In the genomic region with DNA sequence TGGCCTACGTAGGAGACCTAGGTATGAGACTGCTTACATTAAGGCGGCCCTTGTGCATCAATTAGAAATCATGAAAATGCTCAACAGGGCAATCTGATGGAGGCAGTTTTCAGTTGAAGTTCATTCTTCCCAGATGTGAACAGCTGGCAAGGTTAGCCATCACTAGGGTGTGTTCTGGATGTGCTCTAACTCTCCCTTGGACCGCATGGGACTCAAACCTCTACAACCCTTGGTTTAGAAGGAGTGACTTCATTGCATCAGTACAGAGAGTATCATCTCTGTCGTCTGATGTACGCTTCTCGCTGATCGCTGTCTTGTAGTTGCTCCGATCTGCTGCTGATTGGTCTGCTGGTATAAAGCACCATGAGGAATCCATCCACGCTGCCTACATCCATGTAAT, we compare ENCODE assay signal across 21 mouse cellular contexts.
DNase-seq lines count a peak whose midpoint lies in the region; ATAC-seq and TF ChIP-seq lines count a peak whose summit lies in the region.
"Had no signal": no experiment of that assay in that cellular context is flagged by ENCODE, and none has a peak within 500 bp of the region (broad histone marks: within the 10 kb centered on the region; RNA-seq: fewer than 3 reads in every experiment).

No protein-coding gene starts in this region.

- WGBS in heart, embryonic 12.5 days, result 90% methylated on average over 9 of the region's 9 CpGs
- 95% methylated on average over 9 of the region's 9 CpGs for WGBS in midbrain, embryonic 11.5 days
- WGBS in midbrain, embryonic 16.5 days, result 95% methylated on average over 9 of the region's 9 CpGs

- no peaks in the 10 kb centered on the region for H3K27me3 ChIP-seq in heart, embryonic 12.5 days (replicated peaks)
- H3K27me3 ChIP-seq in midbrain, embryonic 11.5 days (ENCODE audit: control insufficient read depth, insufficient read depth, low read length), result no peaks in the 10 kb centered on the region
- no peaks in the 10 kb centered on the region for H3K27me3 ChIP-seq in midbrain, embryonic 16.5 days (ENCODE audit: control insufficient read depth, insufficient read depth, low read depth, low read length)
- H3K27me3 ChIP-seq: CH12.LX, Patski had no signal

- no peak overlapping the region for H3K4me2 ChIP-seq in heart, embryonic 12.5 days
- no peak overlapping the region for H3K4me2 ChIP-seq in midbrain, embryonic 11.5 days
- H3K4me2 ChIP-seq in midbrain, embryonic 16.5 days (ENCODE audit: low read length), result no peak overlapping the region

- ATAC-seq in heart, embryonic 12.5 days (ENCODE audit: insufficient number of reproducible peaks, low FRiP score), result no peak
- ATAC-seq in midbrain, embryonic 11.5 days (ENCODE audit: low FRiP score), result no peak
- ATAC-seq in midbrain, embryonic 16.5 days, result no peak
- ATAC-seq: activated CD4-positive, CD25-positive, alpha-beta regulatory T cell, adult 4 months; CD4-positive, CD25-positive, alpha-beta regulatory T cell, adult 4 months; Patski had no signal

- no peak for DNase-seq in gastrocnemius, adult 2 months
- DNase-seq in gastrocnemius, postnatal 36 days, result no peak
- peak; percentile 90 for DNase-seq in heart, adult 11 months
- DNase-seq in midbrain, embryonic 11.5 days (ENCODE audit: low spot score, missing footprints), result peak; percentile 44
- DNase-seq: adrenal gland, adult 2 months; adrenal gland, adult 8-10 months; adrenal gland, postnatal 10 days; adrenal gland, postnatal 14 days; adrenal gland, postnatal 25 days; adrenal gland, postnatal 36 days; B cell, adult 2 months; cerebellum, adult 11 months; cerebellum, adult 11-12 months; cerebellum, adult 18-20 months had no signal

- H3K36me3 ChIP-seq in heart, embryonic 12.5 days, result peaks cover 16% of the 10 kb centered on the region
- H3K36me3 ChIP-seq in midbrain, embryonic 11.5 days (ENCODE audit: control insufficient read depth, insufficient read depth, low read length), result no peaks in the 10 kb centered on the region
- no peaks in the 10 kb centered on the region for H3K36me3 ChIP-seq in midbrain, embryonic 16.5 days (ENCODE audit: control insufficient read depth, insufficient read depth, low read length)
- H3K36me3 ChIP-seq: G1E had no signal

- H3K27ac ChIP-seq in gastrocnemius, adult 2 months, result peak overlapping the region; percentile 17; the same call in 1 of the 2 replicates
- no peak overlapping the region for H3K27ac ChIP-seq in heart, embryonic 12.5 days (ENCODE audit: poor library complexity, severe bottlenecking)
- H3K27ac ChIP-seq in midbrain, embryonic 11.5 days (ENCODE audit: low read depth, low read length), result no peak overlapping the region
- H3K27ac ChIP-seq in midbrain, embryonic 16.5 days (ENCODE audit: low read length), result no peak overlapping the region

- no peak overlapping the region for H3K4me3 ChIP-seq in gastrocnemius, adult 2 months
- no peak overlapping the region for H3K4me3 ChIP-seq in heart, embryonic 12.5 days
- H3K4me3 ChIP-seq in midbrain, embryonic 11.5 days (ENCODE audit: low read depth, low read length), result no peak overlapping the region
- no peak overlapping the region for H3K4me3 ChIP-seq in midbrain, embryonic 16.5 days (ENCODE audit: low read depth, low read length)

- 0 out of 2 replicates have a peak, but pooled peaks cover 3% of the 10 kb centered on the region for H3K9me3 ChIP-seq in heart, embryonic 12.5 days (replicated peaks)
- H3K9me3 ChIP-seq in midbrain, embryonic 11.5 days (ENCODE audit: control insufficient read depth, low read length), result no peaks in the 10 kb centered on the region
- H3K9me3 ChIP-seq in midbrain, embryonic 16.5 days (replicated peaks; ENCODE audit: control insufficient read depth, low read length, poor library complexity, severe bottlenecking), result no peaks in the 10 kb centered on the region
- H3K9me3 ChIP-seq: G1E had no signal

- peaks cover 31% of the 10 kb centered on the region for H3K4me1 ChIP-seq in heart, embryonic 12.5 days (replicated peaks)
- H3K4me1 ChIP-seq in midbrain, embryonic 11.5 days (ENCODE audit: control insufficient read depth, insufficient read depth, low read length), result peaks cover 3% of the 10 kb centered on the region; the same call in 1 of the 2 replicates
- H3K4me1 ChIP-seq in midbrain, embryonic 16.5 days (ENCODE audit: control insufficient read depth, insufficient read depth, low read length), result no peaks in the 10 kb centered on the region

- no peak overlapping the region for H3K9ac ChIP-seq in heart, embryonic 12.5 days
- H3K9ac ChIP-seq in midbrain, embryonic 11.5 days (ENCODE audit: low read length), result no peak overlapping the region
- no peak overlapping the region for H3K9ac ChIP-seq in midbrain, embryonic 16.5 days (ENCODE audit: low read depth, low read length)

- intact Hi-C loops in gastrocnemius, adult 2 months (cut with DNase I), result no loop called here
- intact Hi-C loops in gastrocnemius, postnatal 36 days (cut with DNase I), result no loop called here

- no peak for TF ChIP-seq CTCF in gastrocnemius, adult 2 months (IDR thresholded peaks at IDR 0.05)

Comparison
In these comparisons a context has a peak if more than half of its experiments do, and no peak if none do; other contexts are left out.
1. DNase-seq: peak in heart, adult 11 months (single experiment) and midbrain, embryonic 11.5 days (single experiment); none in gastrocnemius, adult 2 months (single experiment) and gastrocnemius, postnatal 36 days (0 of 2).